Mouse (Mus musculus) spleen, postnatal 36 days (tissue): ENCODE results near the gene Gm3047.
"Not testable (repeated sequence)": the region's sequence is repeated elsewhere in the genome, so short reads cannot be mapped to it uniquely, and the experiment has no call there.

Source experiments
- DNase-seq, 2 experiments: peaks; one replicate each; pipeline ENCODE4 v3.0.0; 2022; ENCODE audit warnings: low spot score in 2 of 2, mixed read lengths in 1 of 2

Gene Gm3047

GRCm38 (mm10) chr14:4555105-4555504, at the start of gene Gm3047:
TSS of gene Gm3047 (plus strand) at chr14:4555405.
- not testable (repeated sequence) for DNase-seq
